Mouse (Mus musculus): ENCODE results near the gene Ddx55. TPM values are rescaled to one million over a fixed set of nuclear protein-coding genes. Genes with fewer than 3 reads are reported as not detected.

Ddx55 gene
- polyA plus RNA-seq, 1 experiment = 32.3 TPM

DNA sequence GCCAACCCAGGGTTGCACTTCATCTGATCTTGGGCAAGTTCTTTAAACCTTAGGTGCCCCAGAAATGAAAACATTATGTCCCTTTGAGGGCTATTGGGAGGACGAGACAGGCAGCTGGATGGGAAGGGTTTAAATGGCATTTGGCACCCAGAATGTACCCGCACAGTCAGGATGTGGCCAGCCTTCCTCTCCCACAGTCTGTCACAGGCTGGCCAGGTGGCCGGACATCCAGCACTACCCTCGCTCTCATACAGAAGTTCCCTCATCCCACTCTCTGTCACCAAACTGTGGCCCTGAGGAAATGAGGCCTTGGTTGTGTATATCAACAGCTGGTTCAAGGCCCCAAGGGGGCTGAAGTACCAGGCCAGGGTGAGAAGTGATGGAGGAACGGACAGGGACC, 27.7 kb upstream of the Ddx55 start:
- no peak for DNase-seq (ENCODE audit: low read depth)
- TF ChIP-seq POLR2A (IDR thresholded peaks at IDR 0.05; ENCODE audit: borderline replicate concordance, extremely low read depth, insufficient read depth, insufficient read length, poor library complexity, severe bottlenecking) = no peak
- TF ChIP-seq CTCF (IDR thresholded peaks at IDR 0.05; ENCODE audit: borderline replicate concordance, extremely low read depth, insufficient read depth, insufficient read length) = no peak

DNA sequence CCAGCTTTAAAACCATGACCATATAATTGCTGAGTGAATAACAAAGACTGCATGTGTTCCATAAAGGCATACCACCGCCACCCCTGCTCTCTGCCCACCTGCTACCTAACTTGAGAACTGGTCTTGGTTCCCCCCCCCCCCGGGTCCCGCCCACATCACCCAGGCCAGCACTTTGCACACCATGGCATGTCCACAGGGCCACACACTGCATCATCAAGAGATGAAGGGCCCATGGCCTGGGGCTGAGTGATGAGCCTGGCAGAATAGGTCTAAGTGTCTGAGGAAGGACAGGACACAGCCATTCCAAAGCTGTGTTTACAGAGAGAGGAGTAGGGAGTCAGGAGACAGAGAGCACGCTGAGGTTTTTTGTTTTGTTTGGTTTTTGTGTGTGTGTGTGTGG, 24.3 kb upstream of the Ddx55 start:
- TF ChIP-seq POLR2A (IDR thresholded peaks at IDR 0.05; ENCODE audit: borderline replicate concordance, extremely low read depth, insufficient read depth, insufficient read length, poor library complexity, severe bottlenecking) (no peak), CTCF (IDR thresholded peaks at IDR 0.05; ENCODE audit: borderline replicate concordance, extremely low read depth, insufficient read depth, insufficient read length) (no peak)

DNA sequence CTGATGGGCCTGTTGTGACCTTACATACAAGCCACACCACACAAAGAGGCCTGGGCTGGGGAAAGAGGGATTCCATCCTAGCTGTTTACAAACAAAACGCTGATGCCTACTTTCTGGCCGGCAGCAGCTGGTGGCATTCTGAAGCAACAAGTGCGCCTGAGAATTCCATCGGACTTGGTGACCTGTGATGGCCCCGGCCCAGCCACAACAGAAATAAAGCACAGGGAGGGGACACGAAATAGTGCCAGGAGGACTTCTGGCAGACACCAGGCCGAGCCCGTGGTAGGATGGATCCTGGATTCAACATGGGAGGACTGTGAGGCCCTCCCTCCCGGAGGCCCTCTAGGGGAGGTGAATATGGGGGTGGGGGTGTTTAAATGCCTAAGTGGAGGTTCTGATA, 23.9 kb upstream of the Ddx55 start:
- DNase-seq (ENCODE audit: low read depth) = no peak
- TF ChIP-seq POLR2A (IDR thresholded peaks at IDR 0.05; ENCODE audit: borderline replicate concordance, extremely low read depth, insufficient read depth, insufficient read length, poor library complexity, severe bottlenecking) (no peak), CTCF (IDR thresholded peaks at IDR 0.05; ENCODE audit: borderline replicate concordance, extremely low read depth, insufficient read depth, insufficient read length) (no peak)

More for the DNA sequence above, 24.3 kb upstream of the Ddx55 start:
- DNase-seq (ENCODE audit: low read depth) = no peak

DNA sequence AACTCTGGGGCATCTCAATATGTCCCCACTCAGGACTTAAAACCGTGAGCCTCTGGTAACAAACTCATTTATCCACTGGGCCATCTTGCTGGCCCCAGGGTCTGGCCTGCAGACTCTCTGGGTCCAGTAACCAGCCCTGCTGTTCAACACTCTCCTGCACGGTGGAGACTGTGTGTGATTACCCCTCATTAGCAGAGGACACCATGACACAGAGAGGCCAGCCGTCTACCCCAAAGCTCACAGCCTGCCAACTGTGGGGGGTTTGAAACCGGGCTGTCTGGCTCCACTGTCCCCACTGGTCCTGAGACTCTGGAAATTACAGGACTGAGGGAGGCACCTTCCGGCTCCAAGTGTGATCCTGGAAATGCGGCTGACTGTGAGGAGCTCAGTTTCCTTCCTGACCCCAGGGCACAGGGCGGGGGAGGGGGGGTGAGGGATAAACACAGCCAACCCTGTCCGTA, 23.4 kb upstream of the Ddx55 start:
- DNase-seq (ENCODE audit: low read depth) = no peak
- TF ChIP-seq POLR2A (IDR thresholded peaks at IDR 0.05; ENCODE audit: borderline replicate concordance, extremely low read depth, insufficient read depth, insufficient read length, poor library complexity, severe bottlenecking) (no peak), CTCF (IDR thresholded peaks at IDR 0.05; ENCODE audit: borderline replicate concordance, extremely low read depth, insufficient read depth, insufficient read length) (no peak)

DNA sequence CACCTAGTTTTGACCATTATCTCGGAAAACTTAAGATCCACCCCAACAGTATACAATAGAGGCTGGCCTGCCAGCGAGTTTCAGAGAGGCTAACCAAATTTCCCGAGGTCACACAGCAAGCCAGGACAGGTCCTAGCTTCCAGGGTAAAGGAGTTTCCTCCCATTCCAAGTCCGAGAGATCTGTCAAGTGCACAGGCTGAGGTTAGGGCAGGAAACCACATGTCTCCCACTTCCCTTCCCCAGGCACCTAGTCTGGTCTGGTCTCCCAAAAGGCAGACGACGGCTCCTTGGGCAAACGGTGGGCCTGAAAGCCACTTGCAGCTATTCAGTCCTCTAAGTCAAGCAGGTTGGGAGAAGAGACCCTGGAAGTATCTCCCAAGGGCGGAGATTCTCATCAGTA, 23.0 kb upstream of the Ddx55 start:
- TF ChIP-seq POLR2A (IDR thresholded peaks at IDR 0.05; ENCODE audit: borderline replicate concordance, extremely low read depth, insufficient read depth, insufficient read length, poor library complexity, severe bottlenecking) (no peak), CTCF (IDR thresholded peaks at IDR 0.05; ENCODE audit: borderline replicate concordance, extremely low read depth, insufficient read depth, insufficient read length) (no peak)
- DNase-seq (ENCODE audit: low read depth) = no peak

DNA sequence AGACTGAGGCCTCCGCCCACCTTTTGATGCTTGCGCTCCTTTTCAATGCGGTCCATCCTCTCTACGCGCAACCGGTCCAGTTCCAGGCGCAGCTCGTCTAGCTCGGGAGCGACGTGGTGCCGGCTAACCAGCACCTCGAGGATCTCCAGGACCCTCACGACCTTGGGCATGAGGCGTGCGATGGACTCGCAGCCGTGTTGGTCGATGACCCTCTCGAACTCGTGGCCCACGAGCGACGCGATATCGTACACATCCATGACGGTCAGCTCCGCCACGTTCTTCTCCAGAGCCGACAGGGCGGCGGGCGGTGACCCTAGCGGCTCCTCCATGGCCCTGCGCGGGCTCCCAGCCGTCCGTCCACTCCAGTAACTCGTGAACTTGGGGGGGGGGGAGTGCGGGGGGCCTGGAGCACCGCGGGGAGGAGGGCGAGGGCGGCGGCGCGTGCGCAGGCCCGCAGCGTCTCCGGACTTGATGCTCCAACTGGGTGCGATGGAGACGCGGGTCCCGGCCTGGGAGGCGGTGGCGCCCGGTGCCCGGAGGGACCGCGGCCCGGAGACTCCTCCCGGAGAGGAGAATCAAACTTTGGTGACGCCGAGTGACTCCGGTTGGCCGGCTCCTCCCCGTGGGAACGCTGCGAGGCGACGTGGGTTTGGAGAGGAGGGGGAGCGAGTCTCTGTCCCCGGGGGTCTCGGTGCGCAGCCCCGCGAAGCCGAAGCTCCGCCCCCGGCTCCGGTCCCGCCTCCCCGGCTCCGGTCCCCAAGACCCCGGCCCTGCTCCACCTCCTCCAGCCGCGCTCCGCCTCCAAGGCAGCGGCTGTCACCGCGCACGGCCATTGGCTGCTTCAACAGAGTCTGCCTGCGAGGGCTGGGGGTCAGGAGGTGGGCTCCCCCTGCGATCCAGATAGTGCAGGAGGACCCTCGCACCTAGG, 21.7 kb upstream of the Ddx55 start, which contains the start of gene Rilpl1:
Gene Rilpl1, minus strand, starts transcription at position 737 of the 928 bp plus-strand sequence.
- TF ChIP-seq POLR2A (IDR thresholded peaks at IDR 0.05; ENCODE audit: borderline replicate concordance, extremely low read depth, insufficient read depth, insufficient read length, poor library complexity, severe bottlenecking) (0 out of 2 replicates have a peak, but pooled peaks have one; percentile 47), CTCF (IDR thresholded peaks at IDR 0.05; ENCODE audit: borderline replicate concordance, extremely low read depth, insufficient read depth, insufficient read length) (no peak)

DNA sequence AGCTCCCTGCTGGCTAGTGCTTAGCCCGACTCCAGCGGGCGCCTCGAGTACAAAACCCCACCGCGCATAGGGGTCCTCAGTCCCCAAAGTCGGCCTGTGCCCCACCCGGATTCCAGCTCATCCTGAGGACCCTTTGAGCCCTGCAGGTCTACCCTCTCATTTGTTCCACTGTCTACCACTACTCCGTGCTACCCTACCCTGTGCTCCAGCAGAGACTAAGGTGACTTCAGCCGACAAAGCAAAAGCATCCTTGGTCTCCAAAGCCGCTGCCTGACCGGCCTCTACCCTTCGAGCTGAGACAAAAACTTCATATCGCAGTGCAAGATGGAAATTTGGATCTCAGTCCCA, 21.1 kb upstream of the Ddx55 start:
- TF ChIP-seq CTCF (IDR thresholded peaks at IDR 0.05; ENCODE audit: borderline replicate concordance, extremely low read depth, insufficient read depth, insufficient read length) (no peak), POLR2A (IDR thresholded peaks at IDR 0.05; ENCODE audit: borderline replicate concordance, extremely low read depth, insufficient read depth, insufficient read length, poor library complexity, severe bottlenecking) (no peak; the same call in 1 of the 2 replicates)
- DNase-seq (ENCODE audit: low read depth) = no peak

More for the DNA sequence above, 21.7 kb upstream of the Ddx55 start, which contains the start of gene Rilpl1:
- DNase-seq (ENCODE audit: low read depth) = peak; percentile 94

DNA sequence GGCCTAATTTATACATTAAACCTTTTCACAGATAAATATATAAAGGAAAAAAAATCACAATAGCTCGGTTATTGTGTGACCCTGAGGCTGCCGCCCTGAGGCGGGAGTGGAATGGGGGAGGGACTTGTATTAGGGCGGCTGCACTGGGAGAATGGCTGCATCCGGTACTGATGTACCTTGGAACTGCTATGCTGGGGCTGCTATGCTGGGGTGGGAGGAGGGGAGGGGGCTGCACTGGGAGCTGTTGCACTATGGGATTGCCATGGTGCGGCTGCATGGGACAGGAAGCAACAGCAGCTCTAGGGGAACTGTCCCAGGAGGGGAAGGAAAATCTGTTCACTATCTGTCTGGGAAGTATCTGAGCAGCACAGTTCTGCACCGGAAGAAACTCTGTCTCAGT, 20.2 kb upstream of the Ddx55 start:
- TF ChIP-seq POLR2A (IDR thresholded peaks at IDR 0.05; ENCODE audit: borderline replicate concordance, extremely low read depth, insufficient read depth, insufficient read length, poor library complexity, severe bottlenecking) (no peak), CTCF (IDR thresholded peaks at IDR 0.05; ENCODE audit: borderline replicate concordance, extremely low read depth, insufficient read depth, insufficient read length) (no peak)
- DNase-seq (ENCODE audit: low read depth) = no peak

DNA sequence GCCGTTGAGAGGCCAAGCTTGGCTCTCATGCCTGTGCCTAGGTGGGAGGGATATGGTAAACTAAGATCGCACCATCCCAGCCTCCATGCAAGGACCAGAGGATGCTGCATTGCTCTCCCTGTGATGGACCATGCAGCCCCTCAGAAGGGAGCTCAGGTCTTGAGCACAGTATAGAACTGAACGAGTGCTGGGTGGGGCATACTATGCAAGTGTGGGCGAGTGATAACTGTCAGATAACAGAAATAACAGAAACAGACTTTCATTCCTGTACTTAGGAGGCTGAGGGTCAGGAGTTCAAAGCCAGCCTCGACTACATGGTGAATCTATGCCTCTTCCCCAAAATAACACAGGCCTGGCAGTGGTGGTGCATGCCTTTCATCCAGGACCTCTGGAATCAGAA, 17.6 kb upstream of the Ddx55 start:
- no peak for TF ChIP-seq CTCF (IDR thresholded peaks at IDR 0.05; ENCODE audit: borderline replicate concordance, extremely low read depth, insufficient read depth, insufficient read length)
- no peak for TF ChIP-seq POLR2A (IDR thresholded peaks at IDR 0.05; ENCODE audit: borderline replicate concordance, extremely low read depth, insufficient read depth, insufficient read length, poor library complexity, severe bottlenecking)
- DNase-seq (ENCODE audit: low read depth) = no peak

DNA sequence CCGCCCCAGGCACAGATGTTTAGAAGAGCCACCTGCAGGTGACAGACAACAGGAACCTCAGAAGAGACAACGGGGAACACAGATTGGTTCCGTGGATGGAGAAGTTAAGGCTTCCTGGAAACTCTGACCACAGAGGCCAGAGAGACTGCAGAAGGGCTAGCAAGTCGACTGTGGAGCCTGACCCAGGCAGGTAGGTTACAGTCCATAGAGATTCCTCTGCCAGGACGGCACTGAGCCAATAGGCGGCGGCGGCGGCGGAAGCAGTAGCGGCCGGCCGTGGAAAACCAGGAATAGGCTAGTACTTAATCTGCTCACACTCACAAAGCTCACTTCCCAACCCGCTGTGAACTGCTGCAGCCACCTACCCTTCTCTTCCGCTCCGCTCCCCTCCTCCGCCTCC, 15.9 kb upstream of the Ddx55 start:
- TF ChIP-seq POLR2A (IDR thresholded peaks at IDR 0.05; ENCODE audit: borderline replicate concordance, extremely low read depth, insufficient read depth, insufficient read length, poor library complexity, severe bottlenecking) = no peak
- TF ChIP-seq CTCF (IDR thresholded peaks at IDR 0.05; ENCODE audit: borderline replicate concordance, extremely low read depth, insufficient read depth, insufficient read length) = no peak
- no peak for DNase-seq (ENCODE audit: low read depth)

DNA sequence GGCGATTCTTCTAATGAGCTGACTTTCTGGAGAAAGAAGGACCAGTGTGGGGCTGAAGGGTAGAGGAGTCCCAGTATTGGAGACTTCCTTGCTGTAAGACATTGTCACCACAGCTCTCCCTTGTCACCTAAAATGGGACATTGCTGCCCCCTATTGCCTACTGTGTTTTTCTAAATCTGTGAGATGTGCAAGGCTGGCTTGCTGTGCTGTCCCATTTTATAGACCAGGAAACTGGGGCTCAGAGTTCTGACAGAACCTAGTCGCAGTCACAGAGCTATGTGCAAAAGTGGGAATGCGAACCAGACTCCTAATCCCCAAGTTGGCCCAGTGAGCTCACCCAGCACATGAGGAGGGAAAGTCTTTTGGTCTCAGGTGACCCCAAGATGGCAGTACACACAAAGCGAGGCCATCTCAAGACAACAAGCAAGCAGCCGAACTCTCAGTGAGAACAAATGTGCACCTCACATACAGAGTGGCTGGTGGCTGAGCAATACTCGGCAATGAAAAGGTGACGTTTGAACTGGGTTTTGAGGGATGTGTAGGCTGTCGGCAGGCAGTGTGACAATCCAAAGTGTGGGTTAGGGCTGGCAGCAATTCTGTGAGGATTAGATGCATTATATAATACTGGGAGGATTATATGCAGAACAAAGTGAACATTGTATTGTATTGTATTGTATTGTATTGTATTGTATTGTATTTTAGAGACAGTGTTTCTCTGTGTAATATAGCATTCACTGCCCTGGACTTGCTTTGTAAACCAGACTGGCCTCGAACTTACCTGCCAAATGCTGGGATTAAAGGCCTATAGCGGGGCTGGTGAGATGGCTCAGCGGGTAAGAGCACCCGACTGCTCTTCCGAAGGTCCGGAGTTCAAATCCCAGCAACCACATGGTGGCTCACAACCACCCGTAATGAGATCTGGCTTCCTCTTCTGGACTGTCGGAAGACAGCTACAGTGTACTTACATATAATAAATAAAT, 13.6 kb upstream of the Ddx55 start:
- TF ChIP-seq CTCF (IDR thresholded peaks at IDR 0.05; ENCODE audit: borderline replicate concordance, extremely low read depth, insufficient read depth, insufficient read length) (peak; percentile 42; the same call in 1 of the 2 replicates), POLR2A (IDR thresholded peaks at IDR 0.05; ENCODE audit: borderline replicate concordance, extremely low read depth, insufficient read depth, insufficient read length, poor library complexity, severe bottlenecking) (no peak)
- DNase-seq (ENCODE audit: low read depth) = peak; percentile 68

Measured in brain, embryonic 14.5 days (tissue).